Mouse (Mus musculus) cortical plate, adult 2 months (tissue): ENCODE data around the gene Tbl1xr1.

Experiments used
- CTCF ChIP-seq: fragments of 200-500 bp; IDR thresholded peaks from 2 replicates; pipeline ENCODE4 v1.5.1; 2011; ENCODE audit warnings: mild to moderate bottlenecking, control low read depth, low read length; ENCODE audit not compliant: insufficient read depth; ENCODE audit errors: extremely low read depth
- POLR2A ChIP-seq: fragments of 200-500 bp; IDR thresholded peaks from 2 replicates; pipeline ENCODE4 v1.6.1; 2011; ENCODE audit warnings: mild to moderate bottlenecking, low read length, control low read depth; ENCODE audit not compliant: insufficient read depth; ENCODE audit errors: extremely low read depth

DNA sequence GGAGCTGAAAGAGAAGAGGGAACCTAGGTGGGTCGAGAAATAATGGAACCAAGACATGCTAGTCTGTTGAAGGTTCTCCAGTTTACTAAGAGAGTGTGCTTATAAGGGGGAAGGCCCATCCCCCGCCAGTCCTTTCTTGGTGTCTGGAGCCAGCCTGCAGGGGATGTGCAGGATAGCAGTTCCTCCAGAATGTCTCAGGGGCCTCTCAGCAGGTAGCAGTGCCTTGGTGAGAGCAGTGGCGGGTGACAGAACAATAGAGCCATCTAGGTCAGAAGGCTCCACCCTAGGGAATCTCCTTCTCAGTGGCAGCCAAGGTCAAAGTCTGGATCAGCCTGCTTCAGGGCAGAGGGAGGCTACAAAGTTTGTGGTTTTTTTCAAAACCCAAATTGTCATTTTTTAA is 45.3 kb downstream of the Tbl1xr1 start:
- no peak for TF ChIP-seq POLR2A
- no peak for TF ChIP-seq CTCF
